Mouse (Mus musculus) heart, adult 18-20 months (tissue): ENCODE data around the gene Pex10. TPM values are rescaled to one million over a fixed set of nuclear protein-coding genes. Genes with fewer than 3 reads are reported as not detected.

Source experiments
- DNase-seq, 2 experiments: peaks; one replicate each; pipeline ENCODE4 v3.0.0; 2021 to 2022; ENCODE audit warnings: mixed read lengths in 1 of 2
- long read RNA-seq, 2 experiments: library from polyadenylated mRNA; stranded (forward); transcript quantifications; one replicate each; pipeline ENCODE4 v2.0.0; 2021
- total RNA-seq, 2 experiments: library from RNA; stranded (reverse); gene quantifications; 2 replicates each; pipeline ENCODE4 v1.2.3; 2021

The Pex10 gene
- total RNA-seq: 10 to 100 TPM; 20.7 to 22.0 TPM
- long read RNA-seq, experiment 1, transcript Pex10-201 (6 exons, 1,688 nt): major isoform, 9 of 14 reads
- long read RNA-seq, experiment 1, partial matches to known transcripts: 3 of 14 reads
- long read RNA-seq, experiment 1, other reads (novel, unspliced or antisense): 2 of 14 reads
- long read RNA-seq, experiment 2, partial matches to known transcripts: 2 of 6 reads
- long read RNA-seq, experiment 2, other reads (novel, unspliced or antisense): 0 of 6 reads

DNA sequence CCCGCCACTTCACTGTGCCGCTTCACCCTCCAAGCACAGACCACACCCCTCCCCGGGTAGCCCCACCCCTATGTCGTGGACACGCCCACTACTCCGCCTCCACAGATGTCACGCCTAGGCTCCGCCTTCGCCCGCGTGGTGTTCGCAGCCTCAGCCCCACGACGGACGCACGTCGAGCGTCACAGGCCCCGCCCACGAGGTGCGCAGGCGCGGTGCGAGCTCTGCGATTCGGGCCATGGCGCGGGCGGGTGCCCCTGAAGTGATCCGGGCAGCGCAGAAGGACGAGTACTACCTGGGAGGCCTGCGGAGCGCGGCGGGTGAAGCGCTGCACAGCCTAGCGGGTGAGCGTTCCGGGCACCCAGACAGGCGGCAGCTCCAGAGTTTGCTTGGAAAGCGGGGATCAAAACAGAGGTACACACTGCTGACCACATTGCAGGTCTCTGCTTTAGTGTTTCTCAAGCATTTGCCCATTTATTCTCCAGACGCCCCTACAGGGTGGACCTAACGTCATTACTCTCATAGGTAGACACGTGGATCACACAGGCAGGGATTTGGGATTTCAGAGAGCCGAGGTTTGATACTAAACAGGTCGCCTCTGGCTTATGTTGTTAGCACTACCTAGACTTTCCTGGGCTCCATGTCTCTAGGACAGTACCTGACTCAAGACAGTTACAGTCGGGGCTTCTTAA is at the start of gene Pex10:
Gene Pex10 (plus strand): TSS at position 183 of the 689 bp plus-strand sequence.
- peak; percentile 97 to 99 for DNase-seq

GRCm38 (mm10) chr4:155017253-155017878 is 49.5 kb upstream of the Pex10 start:
- DNase-seq: no peak

DNA sequence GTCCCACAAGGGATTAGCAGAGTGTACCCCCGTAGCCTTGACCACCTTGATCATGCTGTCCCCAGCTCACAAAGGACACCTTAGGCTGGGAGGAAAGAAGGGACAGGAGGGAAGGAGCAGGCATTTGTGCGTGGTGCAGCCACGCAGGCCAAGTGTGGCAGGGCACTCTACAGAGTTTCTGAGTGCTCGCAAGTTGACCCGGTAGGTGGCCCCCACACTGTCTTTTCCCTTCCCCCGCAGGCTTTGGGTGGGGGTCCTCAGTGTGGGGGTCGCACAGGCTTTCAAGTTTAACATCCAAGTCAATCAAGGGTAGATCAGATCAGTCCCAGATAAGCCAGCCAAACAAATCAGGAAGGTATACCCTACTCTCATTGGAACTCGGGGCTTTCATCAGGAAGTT is 48.8 kb upstream of the Pex10 start:
- DNase-seq: no peak

GRCm38 (mm10) chr4:155018601-155019335 is 48.0 kb upstream of the Pex10 start:
- DNase-seq: peak in 1 of 2 experiments; percentile 46

DNA sequence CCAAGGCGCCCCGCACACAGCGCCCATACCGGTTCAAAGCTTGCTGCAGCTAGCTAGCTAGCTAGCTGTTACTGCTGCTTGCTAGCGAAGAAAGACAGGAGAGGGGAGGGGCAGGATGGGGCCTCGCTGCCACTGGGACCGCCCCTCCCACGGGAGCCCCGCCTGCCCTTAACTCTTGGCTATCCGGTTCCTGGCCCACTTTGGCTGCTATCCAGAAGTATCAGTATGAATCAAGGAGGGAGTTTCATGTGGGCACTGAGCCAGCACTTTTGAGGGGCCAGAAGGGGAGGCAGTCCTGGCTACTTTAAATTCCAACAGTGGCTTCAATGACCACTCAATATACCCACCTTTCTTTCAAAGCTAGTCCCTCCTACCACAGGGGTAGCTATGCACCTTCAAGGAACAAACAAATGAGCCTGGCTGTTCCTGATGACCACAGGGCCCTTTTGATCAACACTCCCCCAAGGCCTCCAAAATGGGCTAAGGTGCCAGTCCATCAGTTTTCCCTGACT is 47.4 kb upstream of the Pex10 start:
- DNase-seq: peak; percentile 9 to 12

GRCm38 (mm10) chr4:155020141-155020540 is 46.7 kb upstream of the Pex10 start:
- DNase-seq: no peak

DNA sequence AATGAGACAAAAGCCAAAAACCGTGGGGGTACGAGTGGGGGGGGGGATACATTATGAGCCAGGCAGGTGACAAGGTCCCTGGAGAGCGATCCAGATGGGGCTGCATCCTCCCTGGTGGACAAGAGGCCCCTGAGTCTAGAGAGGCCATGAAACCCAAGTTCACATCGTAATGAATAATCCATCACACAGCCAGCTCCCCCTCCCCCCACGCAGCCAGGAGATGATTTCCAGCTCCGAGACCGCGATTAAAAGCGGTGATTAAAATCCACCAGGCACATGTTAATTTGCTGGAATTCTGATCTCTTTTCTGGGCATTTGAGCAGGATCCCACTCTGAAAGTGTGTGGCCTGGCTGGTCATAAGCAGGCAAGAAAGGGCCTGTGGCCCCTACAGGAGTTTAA is 46.0 kb upstream of the Pex10 start:
- DNase-seq: no peak

DNA sequence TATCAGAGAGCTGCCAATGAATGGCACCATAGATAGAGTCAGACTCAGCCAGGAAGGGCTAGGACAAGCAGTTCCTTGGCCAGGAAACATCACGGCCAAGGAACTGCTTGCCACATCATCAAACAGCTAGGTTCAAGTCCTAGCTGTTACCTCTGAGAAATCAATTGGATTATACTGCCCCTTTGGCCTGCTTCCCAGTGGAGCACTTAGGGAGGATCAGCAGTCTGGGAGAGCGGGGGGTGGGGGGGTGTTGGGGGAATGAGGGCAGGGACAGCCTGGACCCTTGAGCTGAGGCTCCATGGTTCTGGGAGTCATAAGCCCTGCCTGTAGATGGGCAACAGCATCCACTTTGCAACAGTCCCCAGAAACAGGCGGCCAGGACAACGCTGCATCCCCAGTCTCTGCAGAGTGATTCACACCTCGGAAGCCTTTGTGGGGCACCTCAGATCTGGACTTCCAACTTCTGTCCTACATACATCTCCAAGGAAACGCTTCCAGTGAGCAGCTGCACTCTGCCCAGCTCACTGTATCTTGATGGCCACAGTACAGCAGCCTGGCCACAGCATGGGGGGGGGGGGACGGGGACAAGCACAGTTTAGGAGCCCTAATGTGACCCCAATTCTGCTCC is 44.5 kb upstream of the Pex10 start:
- DNase-seq: no peak

GRCm38 (mm10) chr4:155024170-155025010 is 42.4 kb upstream of the Pex10 start:
- DNase-seq: no peak

- DNase-seq: no peak
Observed at GRCm38 (mm10) chr4:155033115-155033514, 33.7 kb upstream of the Pex10 start.

DNA sequence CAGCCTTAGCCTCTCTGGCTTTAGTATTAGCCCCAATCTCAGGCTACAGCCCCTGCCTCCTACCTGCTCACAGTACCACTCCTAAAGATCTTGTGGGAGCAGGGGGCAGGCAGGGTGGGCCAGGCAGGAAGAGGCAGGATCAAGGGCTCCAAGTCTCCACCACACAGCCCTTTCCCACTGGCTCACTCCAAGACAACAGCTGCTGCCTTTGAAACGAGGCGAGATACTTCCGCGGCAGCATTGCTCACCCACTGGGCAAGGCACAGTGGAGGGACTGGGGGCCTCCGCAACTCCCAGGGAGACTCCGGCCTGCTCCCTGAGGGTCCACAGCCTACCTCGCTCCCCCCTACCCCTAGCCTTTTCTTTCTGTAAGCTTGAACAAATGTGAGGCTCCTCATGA is 32.6 kb upstream of the Pex10 start:
- no peak for DNase-seq

GRCm38 (mm10) chr4:155034787-155035186 is 32.0 kb upstream of the Pex10 start:
- no peak for DNase-seq

GRCm38 (mm10) chr4:155040197-155040596 is 26.6 kb upstream of the Pex10 start:
- no peak for DNase-seq

GRCm38 (mm10) chr4:155040696-155041095 is 26.1 kb upstream of the Pex10 start:
- no peak for DNase-seq

- DNase-seq: no peak
Observed at GRCm38 (mm10) chr4:155042606-155043288, 24.1 kb upstream of the Pex10 start.

- DNase-seq: no peak
Observed at GRCm38 (mm10) chr4:155043289-155043625, 23.6 kb upstream of the Pex10 start.

DNA sequence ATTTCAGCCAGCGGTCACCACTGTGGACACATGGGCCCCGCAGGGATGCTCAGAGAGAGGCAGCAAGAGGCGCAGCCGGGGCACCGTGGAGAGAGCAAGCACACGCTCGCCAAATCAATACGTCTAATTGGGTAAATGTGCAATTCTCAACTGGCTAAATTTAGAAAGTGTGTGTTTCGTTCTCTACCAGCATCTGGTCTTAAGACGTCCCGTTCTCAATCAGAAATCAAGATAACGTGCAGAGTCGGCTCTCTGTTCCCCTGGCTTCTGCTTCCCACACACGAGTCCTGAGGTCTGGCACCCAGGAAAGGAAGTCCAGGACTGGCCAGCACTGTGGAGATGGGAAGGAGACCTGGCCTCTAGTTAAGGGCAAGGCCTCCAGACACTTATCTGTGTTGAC is 20.2 kb upstream of the Pex10 start:
- DNase-seq: no peak

- DNase-seq: no peak
Observed at GRCm38 (mm10) chr4:155050116-155050515, 16.7 kb upstream of the Pex10 start.

DNA sequence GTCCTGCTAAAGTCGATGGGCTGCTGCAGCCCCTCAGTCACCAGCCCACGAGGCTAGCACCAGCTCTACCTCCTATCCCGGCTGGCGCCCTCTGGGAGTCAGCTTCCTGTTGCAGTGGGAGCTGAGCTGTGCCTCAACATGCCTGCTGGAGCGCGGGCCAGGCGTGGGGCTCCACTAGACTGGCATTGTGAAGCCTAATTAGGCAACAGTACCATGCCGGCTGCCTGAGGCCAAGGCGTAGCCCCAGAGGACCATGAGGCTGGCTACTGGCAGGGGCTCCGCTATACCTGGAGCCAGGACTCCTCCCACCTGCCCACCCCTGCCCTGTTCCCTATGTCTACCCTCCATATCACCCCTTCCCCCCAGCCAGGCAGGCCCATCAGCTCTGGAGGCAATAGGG is 10.1 kb upstream of the Pex10 start, which contains the start of gene Plch2:
Gene Plch2 (minus strand): TSS at position 61 of the 400 bp plus-strand sequence.
- no peak for DNase-seq

- no peak for DNase-seq
Observed at GRCm38 (mm10) chr4:155058325-155058724, 8.5 kb upstream of the Pex10 start.

- no peak for DNase-seq
Observed at GRCm38 (mm10) chr4:155063895-155064294, 2.9 kb upstream of the Pex10 start.
